Mouse (Mus musculus) forebrain, embryonic 13.5 days (tissue): ENCODE measurements at regions not wholly inside any gene's neighbourhood (a gene's known extent, or its start where the extent isn't known, plus 50 kb on each side); places are given as distances from the start of the nearest gene placed in this dataset.
"Not testable (repeated sequence)": the region's sequence is repeated elsewhere in the genome, so short reads cannot be mapped to it uniquely, and the experiment has no call there.

ENCODE experiments used
- ATAC-seq: fragments of 200-750 bp; cut with Nextera tagmentation; 2 replicates; pipeline ENCODE4 v1.8.0; 2017
- H3K27ac ChIP-seq: fragments of 300-500 bp; sonication (generic); 2 replicates; pipeline ENCODE4 v1.5.1; 2015; ENCODE audit warnings: inconsistent platforms, mild to moderate bottlenecking, moderate library complexity
- H3K27me3 ChIP-seq: fragments of 300-500 bp; sonication (generic); 2 replicates; pipeline ENCODE4 v1.6.1; 2015; ENCODE audit warnings: mild to moderate bottlenecking, inconsistent platforms
- H3K36me3 ChIP-seq: fragments of 300-500 bp; sonication (generic); 2 replicates; pipeline ENCODE4 v1.6.1; 2015; ENCODE audit warnings: mild to moderate bottlenecking, inconsistent platforms; ENCODE audit not compliant: poor library complexity, severe bottlenecking
- H3K4me1 ChIP-seq: fragments of 300-500 bp; sonication (generic); 2 replicates; pipeline ENCODE4 v1.6.1; 2015; ENCODE audit warnings: inconsistent platforms
- H3K4me2 ChIP-seq: fragments of 300-500 bp; sonication (generic); 2 replicates; pipeline ENCODE4 v1.6.1; 2015; ENCODE audit warnings: inconsistent platforms, mild to moderate bottlenecking, moderate library complexity
- H3K4me3 ChIP-seq: fragments of 300-500 bp; sonication (generic); 2 replicates; pipeline ENCODE4 v1.5.1; 2015; ENCODE audit warnings: mild to moderate bottlenecking, inconsistent platforms
- H3K9ac ChIP-seq: fragments of 300-500 bp; sonication (generic); 2 replicates; pipeline ENCODE4 v1.6.1; 2015; ENCODE audit warnings: mild to moderate bottlenecking, inconsistent platforms
- H3K9me3 ChIP-seq: fragments of 300-500 bp; sonication (generic); replicated peaks from 2 replicates; pipeline ENCODE4 v1.6.1; 2016; ENCODE audit warnings: inconsistent platforms
- WGBS: fragments of 180-500 bp; shearing (Covaris S2); methylation state at CpG from one replicate; pipeline ENCODE4 v1.1.7; 2015; 5-methylcytosine and 5-hydroxymethylcytosine counted together

- H3K4me1 ChIP-seq, result no peaks in the 10 kb centered on the region
- no peak for ATAC-seq
- WGBS, result 78% methylated on average over 9 of the region's 9 CpGs
- H3K4me3 ChIP-seq, result no peak overlapping the region
- no peak overlapping the region for H3K4me2 ChIP-seq
- H3K9ac ChIP-seq, result no peak overlapping the region
- H3K27ac ChIP-seq, result no peak overlapping the region
- H3K9me3 ChIP-seq, result peaks cover 4% of the 10 kb centered on the region
- H3K27me3 ChIP-seq, result no peaks in the 10 kb centered on the region
- H3K36me3 ChIP-seq, result no peaks in the 10 kb centered on the region
Observed at GRCm38 (mm10) chr5:142281997-142282396, 119.3 kb upstream of the Foxk1 start.

GRCm38 (mm10) chr5:142287981-142288380, 113.3 kb upstream of the Foxk1 start:
- H3K9me3 ChIP-seq, result peaks cover 15% of the 10 kb centered on the region
- no peak overlapping the region for H3K27ac ChIP-seq
- 81% methylated on average over 2 of the region's 2 CpGs for WGBS
- no peak overlapping the region for H3K4me3 ChIP-seq
- no peaks in the 10 kb centered on the region for H3K27me3 ChIP-seq
- ATAC-seq, result no peak
- H3K4me2 ChIP-seq, result no peak overlapping the region
- no peaks in the 10 kb centered on the region for H3K36me3 ChIP-seq
- no peak overlapping the region for H3K9ac ChIP-seq
- H3K4me1 ChIP-seq, result no peaks in the 10 kb centered on the region

- Histone ChIP-seq H3K27ac (no peak overlapping the region), H3K4me3 (no peak overlapping the region), H3K4me2 (no peak overlapping the region), H3K27me3 (no peaks in the 10 kb centered on the region), H3K9me3 (peaks cover 13% of the 10 kb centered on the region), H3K4me1 (no peaks in the 10 kb centered on the region), H3K36me3 (no peaks in the 10 kb centered on the region), H3K9ac (no peak overlapping the region)
- no peak for ATAC-seq
- WGBS, result 87% methylated on average over 10 of the region's 10 CpGs
Observed at GRCm38 (mm10) chr5:142291451-142291850, 109.8 kb upstream of the Foxk1 start.

GRCm38 (mm10) chr5:142296401-142296800, 104.9 kb upstream of the Foxk1 start:
- not testable (repeated sequence) for H3K36me3 ChIP-seq, ATAC-seq
- WGBS, result 82% methylated on average over 2 of the region's 2 CpGs

GRCm38 (mm10) chr5:142299621-142300020, 101.7 kb upstream of the Foxk1 start:
- no peaks in the 10 kb centered on the region for H3K36me3 ChIP-seq
- H3K27me3 ChIP-seq, result no peaks in the 10 kb centered on the region
- no peak overlapping the region for H3K4me2 ChIP-seq
- no peak overlapping the region for H3K9ac ChIP-seq
- no peak for ATAC-seq
- no peaks in the 10 kb centered on the region for H3K4me1 ChIP-seq
- no peak overlapping the region for H3K27ac ChIP-seq
- no peaks in the 10 kb centered on the region for H3K9me3 ChIP-seq
- 88% methylated on average over 5 of the region's 5 CpGs for WGBS
- H3K4me3 ChIP-seq, result no peak overlapping the region

More at GRCm38 (mm10) chr5:142296401-142296800, 104.9 kb upstream of the Foxk1 start:
- H3K4me2 ChIP-seq, H3K9ac ChIP-seq, H3K4me1 ChIP-seq, H3K27ac ChIP-seq, H3K4me3 ChIP-seq, H3K9me3 ChIP-seq, H3K27me3 ChIP-seq: not testable (repeated sequence)

GRCm38 (mm10) chr5:142308511-142308910, 92.8 kb upstream of the Foxk1 start:
- no peak for ATAC-seq
- H3K4me2 ChIP-seq, result no peak overlapping the region
- H3K9me3 ChIP-seq, result no peaks in the 10 kb centered on the region
- no peaks in the 10 kb centered on the region for H3K4me1 ChIP-seq
- H3K9ac ChIP-seq, result no peak overlapping the region
- H3K4me3 ChIP-seq, result no peak overlapping the region
- H3K27me3 ChIP-seq, result no peaks in the 10 kb centered on the region
- H3K36me3 ChIP-seq, result no peaks in the 10 kb centered on the region
- 96% methylated on average over 3 of the region's 3 CpGs for WGBS
- H3K27ac ChIP-seq, result no peak overlapping the region

GRCm38 (mm10) chr5:142313944-142314343, 87.4 kb upstream of the Foxk1 start:
- Histone ChIP-seq H3K4me3 (no peak overlapping the region), H3K27me3 (no peaks in the 10 kb centered on the region), H3K4me2 (no peak overlapping the region), H3K27ac (no peak overlapping the region), H3K9ac (no peak overlapping the region), H3K4me1 (no peaks in the 10 kb centered on the region), H3K9me3 (no peaks in the 10 kb centered on the region), H3K36me3 (no peaks in the 10 kb centered on the region)
- ATAC-seq, result no peak
- 82% methylated on average over 8 of the region's 8 CpGs for WGBS

GRCm38 (mm10) chr5:142314466-142314865, 86.8 kb upstream of the Foxk1 start:
- Histone ChIP-seq H3K4me1 (no peaks in the 10 kb centered on the region), H3K4me2 (no peak overlapping the region), H3K4me3 (no peak overlapping the region), H3K27ac (no peak overlapping the region), H3K27me3 (no peaks in the 10 kb centered on the region), H3K9me3 (no peaks in the 10 kb centered on the region), H3K36me3 (no peaks in the 10 kb centered on the region), H3K9ac (no peak overlapping the region)
- ATAC-seq, result no peak
- 78% methylated on average over 5 of the region's 5 CpGs for WGBS

- ATAC-seq, result peak; percentile 66; the same call in 1 of the 2 replicates
- 4% methylated on average over 7 of the region's 7 CpGs for WGBS
- Histone ChIP-seq H3K4me1 (no peaks in the 10 kb centered on the region), H3K36me3 (no peaks in the 10 kb centered on the region), H3K9me3 (no peaks in the 10 kb centered on the region), H3K4me3 (no peak overlapping the region), H3K27me3 (no peaks in the 10 kb centered on the region), H3K9ac (no peak overlapping the region), H3K4me2 (no peak overlapping the region), H3K27ac (no peak overlapping the region)
Observed at GRCm38 (mm10) chr5:142319268-142319667, 82.0 kb upstream of the Foxk1 start.

GRCm38 (mm10) chr5:142321316-142321715, 80.0 kb upstream of the Foxk1 start:
- H3K27me3 ChIP-seq, result no peaks in the 10 kb centered on the region
- no peak overlapping the region for H3K27ac ChIP-seq
- 78% methylated on average over 8 of the region's 8 CpGs for WGBS
- no peak for ATAC-seq
- H3K9me3 ChIP-seq, result no peaks in the 10 kb centered on the region
- no peak overlapping the region for H3K9ac ChIP-seq
- no peak overlapping the region for H3K4me3 ChIP-seq
- H3K4me1 ChIP-seq, result no peaks in the 10 kb centered on the region
- H3K36me3 ChIP-seq, result no peaks in the 10 kb centered on the region
- H3K4me2 ChIP-seq, result no peak overlapping the region

GRCm38 (mm10) chr5:142324928-142325327, 76.4 kb upstream of the Foxk1 start:
- no peaks in the 10 kb centered on the region for H3K4me1 ChIP-seq
- no peaks in the 10 kb centered on the region for H3K27me3 ChIP-seq
- no peaks in the 10 kb centered on the region for H3K9me3 ChIP-seq
- H3K9ac ChIP-seq, result no peak overlapping the region
- no peak overlapping the region for H3K4me2 ChIP-seq
- no peak overlapping the region for H3K27ac ChIP-seq
- no peak overlapping the region for H3K4me3 ChIP-seq
- 89% methylated on average over 2 of the region's 2 CpGs for WGBS
- no peaks in the 10 kb centered on the region for H3K36me3 ChIP-seq
- ATAC-seq, result no peak

GRCm38 (mm10) chr5:142325560-142325959, 75.7 kb upstream of the Foxk1 start:
- no peaks in the 10 kb centered on the region for H3K4me1 ChIP-seq
- no peak overlapping the region for H3K4me3 ChIP-seq
- H3K9ac ChIP-seq, result no peak overlapping the region
- ATAC-seq, result no peak
- H3K27ac ChIP-seq, result no peak overlapping the region
- no peak overlapping the region for H3K4me2 ChIP-seq
- no peaks in the 10 kb centered on the region for H3K27me3 ChIP-seq
- H3K36me3 ChIP-seq, result no peaks in the 10 kb centered on the region
- H3K9me3 ChIP-seq, result no peaks in the 10 kb centered on the region
- 72% methylated on average over 4 of the region's 4 CpGs for WGBS

- Histone ChIP-seq H3K9me3 (no peaks in the 10 kb centered on the region), H3K27me3 (no peaks in the 10 kb centered on the region)
Observed at GRCm38 (mm10) chr5:142327261-142327660, 74.0 kb upstream of the Foxk1 start.

More at GRCm38 (mm10) chr5:142327261-142327660, 74.0 kb upstream of the Foxk1 start:
- Histone ChIP-seq H3K4me3 (no peak overlapping the region), H3K4me2 (no peak overlapping the region), H3K9ac (no peak overlapping the region), H3K4me1 (no peaks in the 10 kb centered on the region), H3K36me3 (no peaks in the 10 kb centered on the region), H3K27ac (no peak overlapping the region)
- ATAC-seq, result no peak
- 71% methylated on average over 6 of the region's 6 CpGs for WGBS
